Mouse (Mus musculus) MEL (cell line): ENCODE measurements at regions not wholly inside any gene's neighbourhood (a gene's known extent, or its start where the extent isn't known, plus 50 kb on each side); places are given as distances from the start of the nearest gene placed in this dataset.

Experiments used
- DNase-seq: peaks from one replicate; pipeline ENCODE4 v3.0.0; 2011; ENCODE audit warnings: low read depth, low spot score
- H3K27ac ChIP-seq: 2 replicates; pipeline ENCODE4 v1.5.1; 2012; ENCODE audit warnings: low read depth, mild to moderate bottlenecking, control low read depth, low read length, moderate library complexity; ENCODE audit not compliant: control insufficient read depth
- H3K27me3 ChIP-seq, 2 experiments: fragments of 150-350 bp in 1 of 2; sonication (generic) in 1 of 2; 2 replicates each; pipeline ENCODE4 v1.6.1; 2012; ENCODE audit warnings: low read length in 2 of 2, mild to moderate bottlenecking in 2 of 2, improper control_type of control experiment in 1 of 2, moderate library complexity in 1 of 2; ENCODE audit not compliant: insufficient read depth in 2 of 2, control insufficient read depth in 1 of 2
- H3K36me3 ChIP-seq, 2 experiments: 2 replicates each; pipeline ENCODE4 v1.6.1; 2012 to 2014; ENCODE audit warnings: low read length in 2 of 2, improper control_type of control experiment in 1 of 2, inconsistent platforms in 1 of 2, mild to moderate bottlenecking in 1 of 2; ENCODE audit not compliant: insufficient read depth in 2 of 2, control insufficient read depth in 1 of 2
- H3K4me1 ChIP-seq, 2 experiments: fragments of 150-350 bp in 1 of 2; sonication (generic) in 1 of 2; 2 replicates each; pipeline ENCODE4 v1.6.1; 2012; ENCODE audit warnings: low read length in 2 of 2, improper control_type of control experiment in 1 of 2, mild to moderate bottlenecking in 1 of 2; ENCODE audit not compliant: insufficient read depth in 2 of 2, control insufficient read depth in 1 of 2
- H3K4me3 ChIP-seq, 2 experiments: fragments of 150-350 bp in 1 of 2; sonication (generic) in 1 of 2; 2 replicates each; pipeline ENCODE4 v1.5.1; 2012; ENCODE audit warnings: low read depth in 2 of 2, low read length in 2 of 2, mild to moderate bottlenecking in 2 of 2, moderate library complexity in 2 of 2, control low read depth in 1 of 2, improper control_type of control experiment in 1 of 2; ENCODE audit not compliant: control insufficient read depth in 1 of 2, insufficient read depth in 1 of 2
- H3K79me2 ChIP-seq: 2 replicates; pipeline ENCODE4 v1.6.1; 2012; ENCODE audit warnings: mild to moderate bottlenecking, low read length, moderate library complexity; ENCODE audit not compliant: control insufficient read depth, poor library complexity, insufficient read depth
- H3K9ac ChIP-seq: 2 replicates; pipeline ENCODE4 v1.6.1; 2012; ENCODE audit warnings: low read depth, mild to moderate bottlenecking, control low read depth, low read length, moderate library complexity; ENCODE audit not compliant: control insufficient read depth, poor library complexity, severe bottlenecking
- H3K9me3 ChIP-seq: fragments of 150-350 bp; sonication (generic); replicated peaks from 2 replicates; pipeline ENCODE4 v1.6.1; 2012; ENCODE audit warnings: mild to moderate bottlenecking, low read length, improper control_type of control experiment, moderate library complexity; ENCODE audit not compliant: insufficient read depth
- BHLHE40 ChIP-seq: IDR thresholded peaks from 2 replicates; pipeline ENCODE4 v1.6.1; 2012; ENCODE audit warnings: low read depth, mild to moderate bottlenecking, inconsistent platforms, low read length, improper control_type of control experiment, borderline replicate concordance
- CHD1 ChIP-seq: IDR thresholded peaks from 2 replicates; pipeline ENCODE4 v1.6.1; 2012; ENCODE audit warnings: low read depth, mild to moderate bottlenecking, inconsistent platforms, low read length, improper control_type of control experiment
- E2F4 ChIP-seq: IDR thresholded peaks from 2 replicates; pipeline ENCODE4 v1.6.1; 2011; ENCODE audit warnings: low read depth, low read length, improper control_type of control experiment, borderline replicate concordance
- EP300 ChIP-seq, 2 experiments: IDR thresholded peaks; 2 replicates each; pipeline ENCODE4 v1.6.1; 2011; ENCODE audit warnings: improper control_type of control experiment in 2 of 2, low read length in 2 of 2, low read depth in 1 of 2, mild to moderate bottlenecking in 1 of 2
- GABPA ChIP-seq: IDR thresholded peaks from 2 replicates; pipeline ENCODE4 v1.6.1; 2012; ENCODE audit warnings: low read depth, mild to moderate bottlenecking, inconsistent platforms, low read length, improper control_type of control experiment, moderate library complexity
- GATA1 ChIP-seq: IDR thresholded peaks from 2 replicates; pipeline ENCODE4 v1.6.1; 2011; ENCODE audit warnings: low read depth, low read length, improper control_type of control experiment
- MAFK ChIP-seq: IDR thresholded peaks from 2 replicates; pipeline ENCODE4 v1.6.1; 2011; ENCODE audit warnings: low read depth, mild to moderate bottlenecking, low read length, improper control_type of control experiment, borderline replicate concordance
- MAZ ChIP-seq: IDR thresholded peaks from 2 replicates; pipeline ENCODE4 v1.6.1; 2012; ENCODE audit warnings: low read depth, mild to moderate bottlenecking, inconsistent platforms, low read length, improper control_type of control experiment
- MEF2A ChIP-seq: IDR thresholded peaks from 2 replicates; pipeline ENCODE4 v1.6.1; 2014; ENCODE audit warnings: low read depth, mild to moderate bottlenecking, inconsistent platforms, low read length, improper control_type of control experiment; ENCODE audit not compliant: poor library complexity, insufficient replicate concordance, severe bottlenecking; ENCODE audit errors: extremely low read depth
- MXI1 ChIP-seq: IDR thresholded peaks from 2 replicates; pipeline ENCODE4 v1.6.1; 2011; ENCODE audit warnings: mild to moderate bottlenecking, low read depth, low read length, improper control_type of control experiment
- MYB ChIP-seq: IDR thresholded peaks from 2 replicates; pipeline ENCODE4 v1.6.1; 2011; ENCODE audit warnings: mild to moderate bottlenecking, low read depth, low read length, improper control_type of control experiment
- MYC ChIP-seq: IDR thresholded peaks from 2 replicates; pipeline ENCODE4 v1.6.1; 2011; ENCODE audit warnings: low read depth, mild to moderate bottlenecking, low read length, improper control_type of control experiment, moderate library complexity
- NELFE ChIP-seq: IDR thresholded peaks from 2 replicates; pipeline ENCODE4 v1.6.1; 2011; ENCODE audit warnings: low read depth, low read length, improper control_type of control experiment
- SMC3 ChIP-seq: IDR thresholded peaks from 2 replicates; pipeline ENCODE4 v1.6.1; 2011; ENCODE audit warnings: low read depth, low read length, improper control_type of control experiment
- TBP ChIP-seq: IDR thresholded peaks from 2 replicates; pipeline ENCODE4 v1.8.0; 2011; ENCODE audit warnings: low read depth, low read length, improper control_type of control experiment

- no peaks in the 10 kb centered on the region for H3K27me3 ChIP-seq
- no peak for TF ChIP-seq MAZ
- no peak for TF ChIP-seq SMC3
- TF ChIP-seq BHLHE40: no peak
- no peak for TF ChIP-seq GABPA
- no peak for TF ChIP-seq MXI1
- no peak for TF ChIP-seq TBP
- TF ChIP-seq MEF2A: no peak
- no peak for TF ChIP-seq MYB
- TF ChIP-seq E2F4: no peak
- no peak overlapping the region for H3K4me3 ChIP-seq
- no peaks in the 10 kb centered on the region for H3K9me3 ChIP-seq
- H3K79me2 ChIP-seq: no peaks in the 10 kb centered on the region
- no peaks in the 10 kb centered on the region for H3K36me3 ChIP-seq
- H3K27ac ChIP-seq: no peak overlapping the region
- no peak overlapping the region for H3K9ac ChIP-seq
- H3K4me1 ChIP-seq: no peaks in the 10 kb centered on the region
- no peak for DNase-seq
These were observed 227.9 kb downstream of the Rnd3 start for GRCm38 (mm10) chr2:50921002-50921401.

GRCm38 (mm10) chr2:50916323-50917221 lies 232.3 kb downstream of the Rnd3 start:
- Histone ChIP-seq H3K27ac (no peak overlapping the region), H3K9ac (no peak overlapping the region)
- TF ChIP-seq CHD1: no peak
- TF ChIP-seq EP300 (IDR thresholded peaks at IDR 0.05; ENCODE audit: low read depth in 1 of 2, low read length in 2 of 2): no peak
- TF ChIP-seq MYC: no peak
- TF ChIP-seq NELFE: no peak
- TF ChIP-seq GATA1: no peak
- TF ChIP-seq MEF2A: no peak
- no peak for TF ChIP-seq MAFK
- TF ChIP-seq, all 39 proteins: peak for 0
- Histone ChIP-seq H3K36me3 (no peaks in the 10 kb centered on the region), H3K4me3 (no peak overlapping the region), H3K4me1 (no peaks in the 10 kb centered on the region), H3K27me3 (no peaks in the 10 kb centered on the region), H3K9me3 (no peaks in the 10 kb centered on the region), H3K79me2 (no peaks in the 10 kb centered on the region)
- DNase-seq: no peak
